Mouse (Mus musculus): Measurements from ENCODE around the gene Gle1. TPM values are rescaled to one million over a fixed set of nuclear protein-coding genes. Genes with fewer than 3 reads are reported as not detected.

Gle1 gene
- polyA plus RNA-seq (2015; fragmentation: Nextera tagmentation; extraction: Ambion mirVana) = 28.8 and 30.2 TPM in 2 replicates

GRCm38 (mm10) chr2:29934906-29935599, at the start of gene Gle1:
TSS of gene Gle1 (plus strand) at chr2:29935426.

GRCm38 (mm10) chr2:29889066-29889944, 45.9 kb upstream of the Gle1 start, which contains the start of gene Odf2:
TSS of gene Odf2 (plus strand) at chr2:29889221.

DNA sequence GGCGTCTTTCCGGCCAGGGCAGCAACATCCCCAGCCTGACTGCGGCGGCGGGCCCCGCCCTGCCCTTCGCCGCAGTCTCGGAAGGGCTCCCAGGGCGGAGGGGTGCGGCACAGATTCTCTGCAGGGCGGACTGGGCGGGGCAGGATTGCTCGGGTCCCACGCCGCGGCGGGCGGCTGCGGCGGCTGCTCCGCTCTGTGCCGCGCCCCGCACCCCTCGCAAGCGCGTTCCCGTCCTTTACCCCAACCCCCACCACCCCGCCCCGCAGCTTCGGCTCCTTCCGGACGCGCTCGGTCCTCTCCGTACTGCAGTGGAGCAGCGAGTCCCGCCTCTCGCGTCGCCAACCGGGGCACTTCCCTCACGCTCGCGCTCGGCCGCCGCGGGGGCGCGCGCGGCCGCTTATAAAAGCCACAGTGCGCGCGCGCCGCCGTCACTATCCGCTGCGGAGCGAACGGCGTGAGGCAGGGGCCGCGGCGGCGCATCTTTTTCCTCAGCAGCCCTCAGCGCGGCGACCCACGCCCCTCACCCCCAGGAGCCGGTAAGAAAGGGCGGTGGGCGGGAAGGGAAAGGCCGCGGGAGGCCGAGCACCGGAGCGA, 30.1 kb downstream of the Gle1 start, which contains the start of gene Sptan1:
TSS of gene Sptan1 (plus strand) at position 311 of the 594 bp plus-strand sequence.

Other genes with a start within 250 kb of the Gle1 start
- not detected in 2 replicates for gene Gm13420, start 183.7 kb upstream of the Gle1 start, polyA plus RNA-seq (2015; fragmentation: Nextera tagmentation; extraction: Ambion mirVana)
- gene Gm13547, start 176.1 kb upstream of the Gle1 start, polyA plus RNA-seq (2015; fragmentation: Nextera tagmentation; extraction: Ambion mirVana) = not detected in 2 replicates
- 13.5 and 13.9 TPM in 2 replicates for gene Coq4, start 147.9 kb upstream of the Gle1 start, polyA plus RNA-seq (2015; fragmentation: Nextera tagmentation; extraction: Ambion mirVana)
- 18.4 and 20.7 TPM in 2 replicates for gene Trub2, start 146.9 kb upstream of the Gle1 start, polyA plus RNA-seq (2015; fragmentation: Nextera tagmentation; extraction: Ambion mirVana)
- 6.4 and 9.0 TPM in 2 replicates for gene Slc27a4, start 132.8 kb upstream of the Gle1 start, polyA plus RNA-seq (2015; fragmentation: Nextera tagmentation; extraction: Ambion mirVana)
- 11.2 and 14.0 TPM in 2 replicates for gene Urm1, start 115.4 kb upstream of the Gle1 start, polyA plus RNA-seq (2015; fragmentation: Nextera tagmentation; extraction: Ambion mirVana)
- 27.7 and 27.9 TPM in 2 replicates for gene Cercam, start 66.3 kb upstream of the Gle1 start, polyA plus RNA-seq (2015; fragmentation: Nextera tagmentation; extraction: Ambion mirVana)
- 51.8 and 52.4 TPM in 2 replicates for gene Odf2, start 46.2 kb upstream of the Gle1 start, polyA plus RNA-seq (2015; fragmentation: Nextera tagmentation; extraction: Ambion mirVana)
- 23.0 and 27.3 TPM in 2 replicates for gene Sptan1, start 30.1 kb downstream of the Gle1 start, polyA plus RNA-seq (2015; fragmentation: Nextera tagmentation; extraction: Ambion mirVana)
- 18.2 and 19.8 TPM in 2 replicates for gene Wdr34, start 113.5 kb downstream of the Gle1 start, polyA plus RNA-seq (2015; fragmentation: Nextera tagmentation; extraction: Ambion mirVana)
- 292 TPM in 2 replicates for gene Set, start 122.0 kb downstream of the Gle1 start, polyA plus RNA-seq (2015; fragmentation: Nextera tagmentation; extraction: Ambion mirVana)
- 1.6 and 2.5 TPM in 2 replicates for gene Pkn3, start 142.3 kb downstream of the Gle1 start, polyA plus RNA-seq (2015; fragmentation: Nextera tagmentation; extraction: Ambion mirVana)
- 15.7 and 16.2 TPM in 2 replicates for gene Zdhhc12, start 158.2 kb downstream of the Gle1 start, polyA plus RNA-seq (2015; fragmentation: Nextera tagmentation; extraction: Ambion mirVana)
- 5.2 and 6.0 TPM in 2 replicates for gene Zer1, start 189.2 kb downstream of the Gle1 start, polyA plus RNA-seq (2015; fragmentation: Nextera tagmentation; extraction: Ambion mirVana)
- 4.7 TPM in 2 replicates for gene Tbc1d13, start 198.3 kb downstream of the Gle1 start, polyA plus RNA-seq (2015; fragmentation: Nextera tagmentation; extraction: Ambion mirVana)
- gene Endog, start 236.1 kb downstream of the Gle1 start, polyA plus RNA-seq (2015; fragmentation: Nextera tagmentation; extraction: Ambion mirVana) = 15.6 and 15.9 TPM in 2 replicates
- 21.5 and 24.4 TPM in 2 replicates for gene Spout1, start 243.0 kb downstream of the Gle1 start, polyA plus RNA-seq (2015; fragmentation: Nextera tagmentation; extraction: Ambion mirVana)

Data from spleen, postnatal 0 days (tissue).